Mouse (Mus musculus) myocyte (in vitro differentiated cells): Measurements from ENCODE around the gene Fabp6. TPM values are rescaled to one million over a fixed set of nuclear protein-coding genes. Genes with fewer than 3 reads are reported as not detected.

Experiments used
- H3K27me3 ChIP-seq: one replicate; pipeline ENCODE4 v1.6.1; 2011; ENCODE audit not compliant: control insufficient read depth, insufficient read depth, insufficient read length
- H3K36me3 ChIP-seq: one replicate; pipeline ENCODE4 v1.6.1; 2011; ENCODE audit not compliant: control insufficient read depth, insufficient read depth
- H3K4me2 ChIP-seq: one replicate; pipeline ENCODE4 v1.6.1; 2011; ENCODE audit warnings: low read depth, control low read depth
- H3K4me3 ChIP-seq: one replicate; pipeline ENCODE4 v1.5.1; 2011; ENCODE audit warnings: mild to moderate bottlenecking, control low read depth, moderate library complexity
- H3K79me2 ChIP-seq: one replicate; pipeline ENCODE4 v1.6.1; 2011; ENCODE audit not compliant: control insufficient read depth, insufficient read depth
- H3ac ChIP-seq: one replicate; pipeline ENCODE4 v1.6.1; 2011; ENCODE audit not compliant: control insufficient read depth, insufficient read length
- CEBPB ChIP-seq: IDR thresholded peaks from 2 replicates; pipeline ENCODE4 v1.6.1; 2011; ENCODE audit warnings: mild to moderate bottlenecking, moderate library complexity; ENCODE audit not compliant: poor library complexity, insufficient read depth, severe bottlenecking
- E2F4 ChIP-seq: IDR thresholded peaks from one replicate; pipeline ENCODE4 v1.6.1; 2011; ENCODE audit warnings: mild to moderate bottlenecking, control low read depth, moderate library complexity; ENCODE audit not compliant: insufficient read depth
- MAX ChIP-seq: IDR thresholded peaks from one replicate; pipeline ENCODE4 v1.6.1; 2011; ENCODE audit warnings: low read depth, mild to moderate bottlenecking, control low read depth
- MYOD1 ChIP-seq, 3 experiments: IDR thresholded peaks; one replicate each; pipeline ENCODE4 v1.6.1; 2011; ENCODE audit warnings: control low read depth in 2 of 3, low read depth in 2 of 3, mild to moderate bottlenecking in 2 of 3, moderate library complexity in 1 of 3; ENCODE audit not compliant: insufficient read length in 2 of 3, control insufficient read depth in 1 of 3
- MYOG ChIP-seq, 3 experiments: IDR thresholded peaks; one replicate each; pipeline ENCODE4 v1.6.1; 2011; ENCODE audit warnings: control low read depth in 2 of 3, low read depth in 2 of 3, mild to moderate bottlenecking in 2 of 3; ENCODE audit not compliant: insufficient read length in 2 of 3, control insufficient read depth in 1 of 3, insufficient read depth in 1 of 3
- POLR2A ChIP-seq: IDR thresholded peaks from one replicate; pipeline ENCODE4 v1.6.1; 2011; ENCODE audit warnings: low read depth, mild to moderate bottlenecking, control low read depth, moderate library complexity; ENCODE audit not compliant: insufficient read length
- POLR2AphosphoS2 ChIP-seq: IDR thresholded peaks from one replicate; pipeline ENCODE4 v1.6.1; 2011; ENCODE audit warnings: low read depth, control low read depth; ENCODE audit not compliant: insufficient read length
- REST ChIP-seq: IDR thresholded peaks from one replicate; pipeline ENCODE4 v1.6.1; 2011; ENCODE audit warnings: mild to moderate bottlenecking, control low read depth, moderate library complexity; ENCODE audit not compliant: insufficient read depth, insufficient read length
- SRF ChIP-seq: IDR thresholded peaks from one replicate; pipeline ENCODE4 v1.6.1; 2011; ENCODE audit warnings: low read depth; ENCODE audit not compliant: control insufficient read depth, insufficient read length
- TCF12 ChIP-seq: IDR thresholded peaks from one replicate; pipeline ENCODE4 v1.6.1; 2011; ENCODE audit warnings: mild to moderate bottlenecking, control low read depth; ENCODE audit not compliant: poor library complexity, insufficient read depth, severe bottlenecking
- TCF3 ChIP-seq: IDR thresholded peaks from one replicate; pipeline ENCODE4 v1.6.1; 2011; ENCODE audit warnings: low read depth, control low read depth; ENCODE audit not compliant: insufficient read length
- USF1 ChIP-seq: IDR thresholded peaks from one replicate; pipeline ENCODE4 v1.6.1; 2011; ENCODE audit warnings: low read depth, mild to moderate bottlenecking, control low read depth, moderate library complexity
- polyA plus RNA-seq: library from polyadenylated mRNA; unstranded; fragments of >200 nt; fragmentation: generic; extraction: Trizol; gene quantifications from one replicate; pipeline ENCODE4 v1.2.1, GENCODE M21; 2012; ENCODE audit warnings: missing spikeins

Fabp6 gene
- polyA plus RNA-seq, 1 experiment, result not detected

DNA sequence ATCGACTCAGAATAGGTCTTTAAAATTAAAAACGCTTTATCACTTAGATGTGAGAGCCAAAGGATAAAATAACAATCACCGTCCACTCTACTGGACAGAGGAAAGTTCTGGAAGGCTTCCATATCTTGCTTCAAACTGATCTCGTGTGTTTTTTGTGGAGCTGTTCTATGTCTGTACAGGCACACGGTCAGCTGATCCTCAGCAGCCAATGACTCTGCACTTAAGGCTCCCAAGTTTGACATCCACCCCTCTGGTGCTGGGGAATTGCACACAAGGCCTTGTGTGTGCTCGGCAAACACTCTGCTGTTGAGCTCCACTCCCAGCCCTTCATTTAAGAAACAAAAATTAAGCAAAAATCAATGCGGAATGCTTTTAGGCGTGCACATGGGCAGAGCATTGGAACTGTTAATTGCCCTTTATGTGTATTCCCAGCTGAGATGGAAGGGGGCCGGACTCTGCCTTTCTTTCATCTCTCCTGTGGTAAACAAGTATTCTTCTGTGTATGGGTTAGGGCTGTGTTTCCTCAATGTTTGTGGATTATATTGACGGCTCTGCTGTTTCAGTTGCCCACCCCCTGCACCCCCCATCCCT lies 37.6 kb downstream of the Fabp6 start:
- TF ChIP-seq USF1 (no peak), POLR2AphosphoS2 (no peak), MAX (no peak), MYOD1 (IDR thresholded peaks at IDR 0.05; ENCODE audit: control insufficient read depth in 1 of 3, insufficient read length in 2 of 3, low read depth in 2 of 3) (no peak), CEBPB (no peak), REST (no peak), E2F4 (no peak), POLR2A (no peak), SRF (no peak), MYOG (IDR thresholded peaks at IDR 0.05; ENCODE audit: control insufficient read depth in 1 of 3, insufficient read depth in 1 of 3, insufficient read length in 2 of 3, low read depth in 2 of 3) (no peak), TCF3 (no peak), TCF12 (no peak)
- Histone ChIP-seq H3K4me2 (no peak overlapping the region), H3K79me2 (no peaks in the 10 kb centered on the region), H3K4me3 (no peak overlapping the region), H3ac (no peak overlapping the region), H3K27me3 (no peaks in the 10 kb centered on the region), H3K36me3 (no peaks in the 10 kb centered on the region)

DNA sequence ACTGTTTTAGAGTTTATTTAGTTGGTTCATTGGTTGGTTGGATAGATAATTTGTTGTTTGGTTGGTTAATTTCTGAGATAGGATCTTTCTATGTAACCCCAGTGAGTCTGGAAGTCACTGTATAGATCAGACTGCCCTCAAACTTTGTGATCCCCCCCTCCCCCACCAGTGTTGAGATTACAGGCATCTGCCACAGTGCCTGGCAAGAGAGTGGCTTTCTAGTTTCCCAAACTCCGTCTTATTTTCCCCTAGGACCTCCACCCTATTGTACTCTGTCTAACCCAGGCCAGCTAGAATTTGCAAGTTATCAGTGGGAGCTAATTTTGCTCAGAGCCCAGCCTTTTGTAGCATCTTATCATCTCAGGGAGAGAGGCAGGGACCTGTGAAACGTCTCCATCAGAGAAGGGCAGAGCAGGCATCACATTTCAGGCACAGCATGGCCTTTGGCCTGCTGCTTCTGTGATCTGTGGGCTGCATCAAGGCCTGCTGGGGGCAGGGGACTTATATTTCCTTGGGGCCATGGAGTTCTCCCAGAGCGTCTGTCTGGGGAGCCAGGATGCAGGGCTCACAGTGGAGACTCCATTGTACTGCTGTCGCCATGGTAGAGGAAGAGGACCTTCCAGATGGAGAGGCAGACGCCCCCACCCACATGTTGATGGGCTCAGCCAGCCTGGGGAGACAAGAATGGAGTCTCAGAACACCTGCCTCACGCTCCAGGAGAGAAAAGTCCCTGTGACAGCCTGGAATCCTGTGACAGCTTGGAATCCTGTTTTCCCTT lies 41.6 kb downstream of the Fabp6 start:
- H3K36me3 ChIP-seq, result no peaks in the 10 kb centered on the region
- TF ChIP-seq USF1, result no peak
- TF ChIP-seq MAX, result no peak
- TF ChIP-seq E2F4, result no peak
- TF ChIP-seq CEBPB, result no peak
- no peak for TF ChIP-seq MYOG (IDR thresholded peaks at IDR 0.05; ENCODE audit: control insufficient read depth in 1 of 3, insufficient read depth in 1 of 3, insufficient read length in 2 of 3, low read depth in 2 of 3)
- TF ChIP-seq POLR2AphosphoS2, result no peak
- TF ChIP-seq SRF, result no peak

DNA sequence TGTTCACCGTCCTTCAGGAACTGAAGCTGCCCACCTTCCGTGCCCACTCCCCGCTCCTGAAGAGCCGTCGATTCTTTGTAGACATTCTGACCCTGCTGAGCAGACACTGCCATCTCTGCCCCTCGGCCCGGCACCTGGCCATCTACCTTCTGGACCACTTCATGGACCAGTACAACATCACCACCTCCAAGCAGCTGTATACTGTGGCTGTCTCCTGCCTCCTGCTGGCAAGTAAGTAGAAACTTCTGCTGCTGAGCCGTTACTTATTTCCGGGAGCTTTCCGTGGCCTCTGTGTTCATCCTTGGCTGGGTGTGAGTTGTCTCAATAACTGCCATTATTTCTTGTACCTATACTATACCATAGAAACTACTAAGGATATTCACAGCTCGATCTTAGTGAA lies 44.8 kb downstream of the Fabp6 start:
- H3K4me2 ChIP-seq, result no peak overlapping the region
- no peak overlapping the region for H3K4me3 ChIP-seq
- no peaks in the 10 kb centered on the region for H3K36me3 ChIP-seq
- H3K79me2 ChIP-seq, result no peaks in the 10 kb centered on the region
- H3ac ChIP-seq, result no peak overlapping the region
- no peak for TF ChIP-seq TCF12
- no peak for TF ChIP-seq TCF3
- TF ChIP-seq POLR2AphosphoS2, result no peak
- no peak for TF ChIP-seq REST
- no peak for TF ChIP-seq E2F4
- TF ChIP-seq MYOD1 (IDR thresholded peaks at IDR 0.05; ENCODE audit: control insufficient read depth in 1 of 3, insufficient read length in 2 of 3, low read depth in 2 of 3), result no peak
- no peak for TF ChIP-seq POLR2A
- TF ChIP-seq MYOG (IDR thresholded peaks at IDR 0.05; ENCODE audit: control insufficient read depth in 1 of 3, insufficient read depth in 1 of 3, insufficient read length in 2 of 3, low read depth in 2 of 3), result no peak
- H3K27me3 ChIP-seq, result no peaks in the 10 kb centered on the region

More for the DNA sequence above, 41.6 kb downstream of the Fabp6 start:
- no peak overlapping the region for H3K4me2 ChIP-seq
- no peak overlapping the region for H3ac ChIP-seq
- no peaks in the 10 kb centered on the region for H3K27me3 ChIP-seq
- no peaks in the 10 kb centered on the region for H3K79me2 ChIP-seq
- H3K4me3 ChIP-seq, result no peak overlapping the region

DNA sequence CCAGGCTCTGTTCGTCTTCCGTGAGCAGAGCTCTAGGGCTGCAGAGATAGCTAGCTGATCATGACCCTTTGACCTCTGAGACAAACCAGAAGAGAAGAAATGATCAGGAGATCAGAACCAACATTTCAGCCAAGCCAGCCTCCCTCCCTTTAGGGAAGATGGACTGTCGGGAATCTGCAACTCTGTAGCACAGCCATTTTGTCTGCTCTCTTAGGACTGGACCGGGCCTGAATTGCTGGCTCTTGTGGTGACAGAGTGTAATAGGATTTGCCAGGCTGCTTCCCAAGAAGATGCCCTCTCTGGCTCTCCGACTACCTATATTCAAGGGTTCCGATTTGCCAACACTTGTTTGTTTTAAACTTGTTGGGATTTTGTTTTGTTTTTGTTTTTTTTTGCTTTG lies 48.7 kb downstream of the Fabp6 start:
- Histone ChIP-seq H3ac (no peak overlapping the region), H3K4me3 (no peak overlapping the region), H3K27me3 (no peaks in the 10 kb centered on the region), H3K79me2 (no peaks in the 10 kb centered on the region), H3K4me2 (no peak overlapping the region), H3K36me3 (no peaks in the 10 kb centered on the region)
- TF ChIP-seq MAX (no peak), USF1 (no peak), POLR2A (no peak), POLR2AphosphoS2 (no peak), TCF3 (no peak), REST (no peak), SRF (no peak), E2F4 (no peak)

GRCm38 (mm10) chr11:43551756-43552155 lies 49.6 kb downstream of the Fabp6 start:
- no peaks in the 10 kb centered on the region for H3K36me3 ChIP-seq
- H3K27me3 ChIP-seq, result no peaks in the 10 kb centered on the region
- no peak overlapping the region for H3K4me3 ChIP-seq
- H3K4me2 ChIP-seq, result no peak overlapping the region
- H3K79me2 ChIP-seq, result no peaks in the 10 kb centered on the region
- TF ChIP-seq TCF12, result no peak
- no peak for TF ChIP-seq POLR2AphosphoS2
- TF ChIP-seq SRF, result no peak
- no peak for TF ChIP-seq POLR2A
- TF ChIP-seq MYOD1 (IDR thresholded peaks at IDR 0.05; ENCODE audit: control insufficient read depth in 1 of 3, insufficient read length in 2 of 3, low read depth in 2 of 3), result no peak
- TF ChIP-seq MAX, result no peak
- H3ac ChIP-seq, result no peak overlapping the region
